Mouse (Mus musculus) right cerebral cortex, postnatal 25 days (tissue): ENCODE measurements at regions not wholly inside any gene's neighbourhood (a gene's known extent, or its start where the extent isn't known, plus 50 kb on each side); places are given as distances from the start of the nearest gene placed in this dataset.

Source experiments
- DNase-seq: peaks from one replicate; pipeline ENCODE4 v3.0.0; 2022

DNA sequence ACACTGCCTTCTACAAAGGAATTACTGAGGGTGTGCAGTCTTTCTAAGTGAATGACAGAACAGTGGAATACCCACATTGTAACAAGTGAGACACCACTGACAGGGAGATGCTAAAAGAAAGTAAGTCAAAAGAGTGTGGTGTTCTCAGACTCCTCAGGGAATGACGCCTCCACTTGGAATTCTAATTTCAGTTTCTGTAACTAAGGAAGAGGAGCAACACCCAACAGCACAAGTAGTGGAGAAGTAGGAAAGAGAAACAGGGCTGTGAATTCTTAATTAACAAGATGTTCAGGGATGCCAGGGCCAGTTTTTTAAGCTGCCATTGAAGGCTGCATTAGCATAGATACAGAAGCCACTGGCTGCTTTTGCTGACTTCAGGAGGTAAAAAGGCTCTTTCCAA is 81.4 kb downstream of the Fscb start:
- peak; percentile 12 for DNase-seq

DNA sequence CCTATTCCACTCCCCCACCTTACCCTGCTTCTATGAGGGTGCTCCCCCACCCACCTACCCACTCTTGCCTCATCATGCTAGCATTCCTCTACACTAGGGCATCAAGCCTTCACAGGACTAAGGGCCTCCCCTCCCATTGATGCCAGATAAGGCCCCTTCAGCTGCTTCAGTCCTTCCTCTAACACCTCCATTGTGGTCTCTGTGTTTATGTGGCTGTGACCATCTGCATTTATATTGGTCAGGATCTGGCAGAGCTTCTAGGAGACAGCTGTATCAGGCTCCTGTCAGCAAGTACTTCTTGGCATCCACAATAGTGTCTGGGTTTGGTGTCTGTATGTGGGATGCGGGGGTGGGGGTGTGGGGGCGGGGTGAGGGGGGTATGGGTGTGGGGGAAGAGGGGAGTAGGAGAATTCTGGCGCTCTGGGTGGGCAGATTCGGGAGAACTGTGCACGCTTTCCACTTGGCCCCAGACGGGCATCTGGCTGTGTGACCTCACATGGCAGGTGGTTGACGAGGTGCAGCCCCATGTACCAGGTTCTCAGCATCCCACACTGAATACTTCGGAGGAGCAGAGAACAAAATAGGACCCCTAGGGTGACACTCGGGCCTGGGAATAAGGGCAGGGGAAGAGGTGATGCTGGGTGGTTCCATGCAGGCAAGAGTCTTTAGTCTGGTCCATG is 84.6 kb downstream of the Fscb start:
- DNase-seq, result no peak

DNA sequence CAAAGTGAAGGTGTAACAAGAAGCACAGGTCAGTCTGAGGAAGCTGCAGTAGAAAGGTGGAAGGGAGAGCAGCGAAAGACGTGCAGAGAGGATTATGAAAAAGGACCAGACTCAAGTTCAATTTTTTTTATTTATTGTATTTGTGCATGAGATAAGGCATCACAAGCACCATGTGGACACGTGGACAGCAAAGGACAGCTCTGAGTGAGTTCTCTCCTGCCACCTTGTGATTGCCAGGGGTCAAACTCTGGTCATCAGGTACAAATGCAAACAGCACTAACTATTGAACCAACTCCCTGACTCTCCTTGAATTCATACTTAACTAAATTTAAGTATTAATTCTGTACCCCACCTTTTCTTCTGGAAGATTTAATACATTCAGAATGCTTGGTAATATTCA is 109.5 kb downstream of the Fscb start:
- no peak for DNase-seq

DNA sequence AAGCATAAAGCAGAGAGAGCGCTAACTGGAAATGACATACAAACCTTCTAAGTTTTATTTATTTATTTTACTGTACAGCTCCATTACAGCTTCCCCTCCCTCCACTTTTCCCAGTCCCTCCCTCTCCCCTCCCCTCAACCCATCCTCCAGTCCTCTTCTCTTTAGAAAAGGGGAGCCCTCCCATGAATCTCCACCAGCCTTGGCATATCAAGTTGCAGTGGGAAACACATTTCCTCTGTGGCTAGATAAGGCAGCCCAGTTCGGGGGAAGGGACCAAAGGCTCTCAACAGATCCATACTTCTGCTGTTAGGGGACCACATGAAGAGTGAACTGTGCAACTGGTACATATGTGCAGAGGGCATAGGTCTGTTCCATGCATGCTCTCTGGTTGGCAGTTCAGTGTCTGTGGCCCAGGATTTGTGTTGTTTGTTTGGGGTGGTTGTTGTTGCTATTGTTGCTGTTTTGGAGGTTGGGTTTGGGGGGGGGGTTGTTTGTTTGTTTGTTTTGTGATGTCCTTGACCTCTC is 112.8 kb downstream of the Fscb start:
- no peak for DNase-seq

DNA sequence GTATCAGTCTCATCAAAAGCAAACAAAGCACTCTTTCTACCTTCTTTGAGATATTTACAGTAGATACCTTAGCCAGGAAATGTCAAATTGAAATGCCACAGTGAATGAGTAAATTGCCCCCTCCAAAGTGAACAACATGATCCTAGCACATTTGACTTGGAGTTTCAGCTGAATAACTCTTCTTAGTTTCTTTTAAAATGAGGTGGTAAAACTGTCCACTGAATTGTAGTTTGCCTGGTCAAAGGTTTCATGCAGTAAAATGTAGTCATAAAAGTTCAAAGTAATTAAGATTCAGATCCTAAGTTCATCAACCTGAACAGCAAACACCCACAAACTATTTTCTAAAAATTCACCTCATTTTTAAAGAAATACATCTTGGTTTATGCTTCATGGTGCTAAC is 113.8 kb downstream of the Fscb start:
- DNase-seq, result no peak

DNA sequence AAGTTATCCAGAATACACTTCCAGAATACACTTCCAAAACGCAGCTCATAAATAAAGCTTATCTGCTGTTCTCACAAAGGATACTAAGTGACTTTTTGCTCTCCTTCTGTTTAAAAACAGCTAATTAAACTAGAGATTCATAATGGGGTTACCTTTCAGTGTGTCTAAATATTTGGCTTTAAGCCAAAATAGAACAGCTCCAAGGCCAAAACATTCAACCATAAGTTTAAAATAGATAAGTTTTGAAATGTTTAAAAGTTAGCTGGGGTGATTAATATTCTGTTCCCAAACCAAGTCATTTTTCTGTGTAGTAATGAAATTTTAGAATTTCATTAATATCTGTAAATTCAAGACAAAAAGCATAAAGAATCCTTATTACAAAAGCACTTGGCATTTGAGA is 130.7 kb downstream of the Fscb start:
- no peak for DNase-seq

DNA sequence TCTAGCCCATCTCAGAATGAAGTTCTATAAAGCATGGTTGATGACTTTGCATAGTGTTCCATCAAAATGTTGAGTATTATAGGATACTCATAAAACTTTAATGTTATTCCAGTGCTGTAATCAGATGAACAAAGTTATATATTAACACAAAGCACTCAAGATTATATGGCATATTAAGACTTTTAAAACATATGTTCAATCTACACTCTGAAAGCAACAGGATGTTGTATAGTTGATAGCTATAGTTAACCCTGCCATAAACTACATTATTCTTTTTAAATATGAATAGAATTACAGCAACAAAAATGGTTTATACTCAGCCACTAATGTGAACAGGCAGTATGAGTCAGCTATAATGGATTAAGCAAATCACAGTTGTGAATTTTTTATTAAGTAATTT is 139.3 kb downstream of the Fscb start:
- DNase-seq, result no peak
